Mouse (Mus musculus): ENCODE measurements around the gene Kpna2. TPM values are rescaled to one million over a fixed set of nuclear protein-coding genes. Genes with fewer than 3 reads are reported as not detected.
A peak's percentile ranks its signal among the peaks of the same experiment; 100 is the strongest.
"Not testable (repeated sequence)": the region's sequence is repeated elsewhere in the genome, so short reads cannot be mapped to it uniquely, and the experiment has no call there.

Kpna2 gene
- total and polyA plus RNA-seq, 2 experiments from 2014 or later: 82.8 to 92.7 TPM

GRCm38 (mm10) chr11:107022050-107022683 lies 22.8 kb upstream of the Kpna2 start:
- DNase-seq (ENCODE audit: low spot score) (no peak), ATAC-seq (ENCODE audit: low FRiP score) (no peak)
- WGBS: 90% methylated on average over 13 of the region's 13 CpGs
- Histone ChIP-seq H3K4me1 (ENCODE audit: insufficient read depth, low read length) (0 out of 2 replicates have a peak, but pooled peaks cover 7% of the 10 kb centered on the region), H3K9me3 (ENCODE audit: low read length) (no peaks in the 10 kb centered on the region), H3K27me3 (ENCODE audit: insufficient read depth, low read length) (no peaks in the 10 kb centered on the region), H3K27ac (ENCODE audit: low read depth, low read length) (no peak overlapping the region), H3K4me2 (ENCODE audit: low read depth, low read length, poor library complexity, severe bottlenecking) (no peak overlapping the region), H3K9ac (replicated peaks; ENCODE audit: low read length, poor library complexity, severe bottlenecking) (no peak overlapping the region), H3K36me3 (ENCODE audit: insufficient read depth, low read length) (no peaks in the 10 kb centered on the region), H3K4me3 (ENCODE audit: low read depth, low read length) (no peak overlapping the region)
- no peak for TF ChIP-seq CTCF (IDR thresholded peaks at IDR 0.05)

GRCm38 (mm10) chr11:107019722-107020121 lies 20.4 kb upstream of the Kpna2 start:
- not testable (repeated sequence) for DNase-seq (ENCODE audit: low spot score); H3K36me3 ChIP-seq (ENCODE audit: insufficient read depth, low read length); H3K9me3 ChIP-seq (ENCODE audit: low read length); H3K9ac ChIP-seq (replicated peaks; ENCODE audit: low read length, poor library complexity, severe bottlenecking); H3K27ac ChIP-seq (ENCODE audit: low read depth, low read length); ATAC-seq (ENCODE audit: low FRiP score); H3K4me2 ChIP-seq (ENCODE audit: low read depth, low read length, poor library complexity, severe bottlenecking); H3K27me3 ChIP-seq (ENCODE audit: insufficient read depth, low read length); H3K4me3 ChIP-seq (ENCODE audit: low read depth, low read length); H3K4me1 ChIP-seq (ENCODE audit: insufficient read depth, low read length)
- 94% methylated on average over 3 of the region's 5 CpGs for WGBS

GRCm38 (mm10) chr11:107019318-107019717 lies 20.0 kb upstream of the Kpna2 start:
- TF ChIP-seq CTCF (IDR thresholded peaks at IDR 0.05): no peak
- Histone ChIP-seq H3K36me3 (ENCODE audit: insufficient read depth, low read length) (no peaks in the 10 kb centered on the region), H3K4me1 (ENCODE audit: insufficient read depth, low read length) (no peaks in the 10 kb centered on the region), H3K9ac (replicated peaks; ENCODE audit: low read length, poor library complexity, severe bottlenecking) (no peak overlapping the region), H3K27me3 (ENCODE audit: insufficient read depth, low read length) (no peaks in the 10 kb centered on the region), H3K9me3 (ENCODE audit: low read length) (no peaks in the 10 kb centered on the region), H3K4me3 (ENCODE audit: low read depth, low read length) (no peak overlapping the region), H3K4me2 (ENCODE audit: low read depth, low read length, poor library complexity, severe bottlenecking) (no peak overlapping the region), H3K27ac (ENCODE audit: low read depth, low read length) (no peak overlapping the region)
- WGBS: 53% methylated on average over 4 of the region's 4 CpGs
- DNase-seq (ENCODE audit: low spot score) (no peak), ATAC-seq (ENCODE audit: low FRiP score) (no peak)

GRCm38 (mm10) chr11:107018606-107019005 lies 19.3 kb upstream of the Kpna2 start:
- ATAC-seq (ENCODE audit: low FRiP score) (no peak), DNase-seq (ENCODE audit: low spot score) (no peak)
- Histone ChIP-seq H3K36me3 (ENCODE audit: insufficient read depth, low read length) (no peaks in the 10 kb centered on the region), H3K4me2 (ENCODE audit: low read depth, low read length, poor library complexity, severe bottlenecking) (no peak overlapping the region), H3K9me3 (ENCODE audit: low read length) (no peaks in the 10 kb centered on the region), H3K4me3 (ENCODE audit: low read depth, low read length) (no peak overlapping the region), H3K9ac (replicated peaks; ENCODE audit: low read length, poor library complexity, severe bottlenecking) (no peak overlapping the region), H3K4me1 (ENCODE audit: insufficient read depth, low read length) (no peaks in the 10 kb centered on the region), H3K27me3 (ENCODE audit: insufficient read depth, low read length) (no peaks in the 10 kb centered on the region), H3K27ac (ENCODE audit: low read depth, low read length) (no peak overlapping the region)
- peak; percentile 34 for TF ChIP-seq CTCF (IDR thresholded peaks at IDR 0.05)
- 25% methylated on average over 8 of the region's 8 CpGs for WGBS

- Histone ChIP-seq H3K27ac (ENCODE audit: low read depth, low read length) (no peak overlapping the region), H3K36me3 (ENCODE audit: insufficient read depth, low read length) (no peaks in the 10 kb centered on the region), H3K4me1 (ENCODE audit: insufficient read depth, low read length) (no peaks in the 10 kb centered on the region), H3K4me2 (ENCODE audit: low read depth, low read length, poor library complexity, severe bottlenecking) (no peak overlapping the region), H3K9me3 (ENCODE audit: low read length) (no peaks in the 10 kb centered on the region), H3K9ac (replicated peaks; ENCODE audit: low read length, poor library complexity, severe bottlenecking) (no peak overlapping the region), H3K4me3 (ENCODE audit: low read depth, low read length) (no peak overlapping the region), H3K27me3 (ENCODE audit: insufficient read depth, low read length) (no peaks in the 10 kb centered on the region)
- DNase-seq (ENCODE audit: low spot score): no peak
- no peak for ATAC-seq (ENCODE audit: low FRiP score)
- TF ChIP-seq CTCF (IDR thresholded peaks at IDR 0.05): no peak
- 61% methylated on average over 6 of the region's 6 CpGs for WGBS
Observed at GRCm38 (mm10) chr11:107017339-107017886, 18.1 kb upstream of the Kpna2 start.

GRCm38 (mm10) chr11:107016893-107017292 lies 17.6 kb upstream of the Kpna2 start:
- DNase-seq (ENCODE audit: low spot score) (no peak), ATAC-seq (ENCODE audit: low FRiP score) (no peak)
- H3K27ac ChIP-seq (ENCODE audit: low read depth, low read length): no peak overlapping the region
- WGBS: 66% methylated on average over 1 of the region's 1 CpGs
- no peaks in the 10 kb centered on the region for H3K4me1 ChIP-seq (ENCODE audit: insufficient read depth, low read length)
- no peak overlapping the region for H3K4me3 ChIP-seq (ENCODE audit: low read depth, low read length)
- H3K4me2 ChIP-seq (ENCODE audit: low read depth, low read length, poor library complexity, severe bottlenecking): no peak overlapping the region
- no peaks in the 10 kb centered on the region for H3K27me3 ChIP-seq (ENCODE audit: insufficient read depth, low read length)
- no peaks in the 10 kb centered on the region for H3K9me3 ChIP-seq (ENCODE audit: low read length)
- H3K36me3 ChIP-seq (ENCODE audit: insufficient read depth, low read length): no peaks in the 10 kb centered on the region
- no peak for TF ChIP-seq CTCF (IDR thresholded peaks at IDR 0.05)
- H3K9ac ChIP-seq (replicated peaks; ENCODE audit: low read length, poor library complexity, severe bottlenecking): no peak overlapping the region

- not testable (repeated sequence) for H3K27me3 ChIP-seq (ENCODE audit: insufficient read depth, low read length); ATAC-seq (ENCODE audit: low FRiP score)
- WGBS: 75% methylated on average over 11 of the region's 11 CpGs
Observed at GRCm38 (mm10) chr11:107015535-107016187, 16.3 kb upstream of the Kpna2 start.

More at GRCm38 (mm10) chr11:107015535-107016187, 16.3 kb upstream of the Kpna2 start:
- not testable (repeated sequence) for H3K9ac ChIP-seq (replicated peaks; ENCODE audit: low read length, poor library complexity, severe bottlenecking); H3K9me3 ChIP-seq (ENCODE audit: low read length); H3K4me1 ChIP-seq (ENCODE audit: insufficient read depth, low read length); H3K36me3 ChIP-seq (ENCODE audit: insufficient read depth, low read length); H3K4me2 ChIP-seq (ENCODE audit: low read depth, low read length, poor library complexity, severe bottlenecking); H3K4me3 ChIP-seq (ENCODE audit: low read depth, low read length); H3K27ac ChIP-seq (ENCODE audit: low read depth, low read length); DNase-seq (ENCODE audit: low spot score)
